Mouse (Mus musculus): ENCODE data around the gene Elof1.
A peak's percentile ranks its signal among the peaks of the same experiment; 100 is the strongest.

The Elof1 gene

GRCm38 (mm10) chr9:22136765-22137547 lies 20.0 kb upstream of the Elof1 start:
- peak; percentile 59 for DNase-seq (ENCODE audit: extremely low read depth, insufficient read length, low spot score)

GRCm38 (mm10) chr9:22135644-22136390 lies 18.8 kb upstream of the Elof1 start, which contains the start of gene Acp5:
Gene Acp5, minus strand, starts transcription at chr9:22135711.
- no peak for DNase-seq (ENCODE audit: extremely low read depth, insufficient read length, low spot score)

- no peak for DNase-seq (ENCODE audit: extremely low read depth, insufficient read length, low spot score)
These were observed 18.1 kb upstream of the Elof1 start for GRCm38 (mm10) chr9:22134988-22135643.

GRCm38 (mm10) chr9:22134246-22134890 lies 17.4 kb upstream of the Elof1 start:
- no peak for DNase-seq (ENCODE audit: extremely low read depth, insufficient read length, low spot score)

- DNase-seq (ENCODE audit: extremely low read depth, insufficient read length, low spot score) = no peak
These were observed 15.2 kb upstream of the Elof1 start for GRCm38 (mm10) chr9:22132220-22132619.

- no peak for DNase-seq (ENCODE audit: extremely low read depth, insufficient read length, low spot score)
These were observed 14.4 kb upstream of the Elof1 start for GRCm38 (mm10) chr9:22131226-22131981.

GRCm38 (mm10) chr9:22125246-22126027 lies 8.5 kb upstream of the Elof1 start:
- DNase-seq (ENCODE audit: extremely low read depth, insufficient read length, low spot score) = no peak

- DNase-seq (ENCODE audit: extremely low read depth, insufficient read length, low spot score) = no peak
These were observed 7.2 kb upstream of the Elof1 start for GRCm38 (mm10) chr9:22124169-22124568.

GRCm38 (mm10) chr9:22123069-22123609 lies 6.2 kb upstream of the Elof1 start:
- DNase-seq (ENCODE audit: extremely low read depth, insufficient read length, low spot score) = no peak

GRCm38 (mm10) chr9:22122005-22122404 lies 5.0 kb upstream of the Elof1 start:
- DNase-seq (ENCODE audit: extremely low read depth, insufficient read length, low spot score) = no peak

- DNase-seq (ENCODE audit: extremely low read depth, insufficient read length, low spot score) = no peak
These were observed 4.6 kb upstream of the Elof1 start for GRCm38 (mm10) chr9:22121545-22121944.

GRCm38 (mm10) chr9:22119543-22119942 lies 2.6 kb upstream of the Elof1 start:
- no peak for DNase-seq (ENCODE audit: extremely low read depth, insufficient read length, low spot score)

- DNase-seq (ENCODE audit: extremely low read depth, insufficient read length, low spot score) = peak; percentile 61
These were observed 933 bp upstream of the Elof1 start for GRCm38 (mm10) chr9:22117754-22118456.

- DNase-seq (ENCODE audit: extremely low read depth, insufficient read length, low spot score) = no peak
These were observed 886 bp downstream of the Elof1 start for GRCm38 (mm10) chr9:22116086-22116485.

- no peak for DNase-seq (ENCODE audit: extremely low read depth, insufficient read length, low spot score)
These were observed 1.3 kb downstream of the Elof1 start for GRCm38 (mm10) chr9:22115635-22116034.

GRCm38 (mm10) chr9:22108194-22108593 lies 8.8 kb downstream of the Elof1 start:
- DNase-seq (ENCODE audit: extremely low read depth, insufficient read length, low spot score) = no peak

- DNase-seq (ENCODE audit: extremely low read depth, insufficient read length, low spot score) = no peak
These were observed 17.1 kb downstream of the Elof1 start for GRCm38 (mm10) chr9:22099922-22100321.

GRCm38 (mm10) chr9:22098993-22099696 lies 17.8 kb downstream of the Elof1 start, which contains the start of gene Cnn1:
Gene Cnn1, plus strand, starts transcription at chr9:22099216.
- DNase-seq (ENCODE audit: extremely low read depth, insufficient read length, low spot score) = no peak

Data from 3134 (cell line).